Mouse (Mus musculus) myocyte (in vitro differentiated cells): ENCODE measurements around the gene Foxk1. TPM values are rescaled to one million over a fixed set of nuclear protein-coding genes. Genes with fewer than 3 reads are reported as not detected.

ENCODE experiments used
- H3K27me3 ChIP-seq: one replicate; pipeline ENCODE4 v1.6.1; 2011; ENCODE audit not compliant: control insufficient read depth, insufficient read depth, insufficient read length
- H3K36me3 ChIP-seq: one replicate; pipeline ENCODE4 v1.6.1; 2011; ENCODE audit not compliant: control insufficient read depth, insufficient read depth
- H3K4me2 ChIP-seq: one replicate; pipeline ENCODE4 v1.6.1; 2011; ENCODE audit warnings: low read depth, control low read depth
- H3K4me3 ChIP-seq: one replicate; pipeline ENCODE4 v1.5.1; 2011; ENCODE audit warnings: mild to moderate bottlenecking, control low read depth, moderate library complexity
- H3K79me2 ChIP-seq: one replicate; pipeline ENCODE4 v1.6.1; 2011; ENCODE audit not compliant: control insufficient read depth, insufficient read depth
- H3ac ChIP-seq: one replicate; pipeline ENCODE4 v1.6.1; 2011; ENCODE audit not compliant: control insufficient read depth, insufficient read length
- CEBPB ChIP-seq: IDR thresholded peaks from 2 replicates; pipeline ENCODE4 v1.6.1; 2011; ENCODE audit warnings: mild to moderate bottlenecking, moderate library complexity; ENCODE audit not compliant: poor library complexity, insufficient read depth, severe bottlenecking
- E2F4 ChIP-seq: IDR thresholded peaks from one replicate; pipeline ENCODE4 v1.6.1; 2011; ENCODE audit warnings: mild to moderate bottlenecking, control low read depth, moderate library complexity; ENCODE audit not compliant: insufficient read depth
- MAX ChIP-seq: IDR thresholded peaks from one replicate; pipeline ENCODE4 v1.6.1; 2011; ENCODE audit warnings: low read depth, mild to moderate bottlenecking, control low read depth
- MYOD1 ChIP-seq, 3 experiments: IDR thresholded peaks; one replicate each; pipeline ENCODE4 v1.6.1; 2011; ENCODE audit warnings: control low read depth in 2 of 3, low read depth in 2 of 3, mild to moderate bottlenecking in 2 of 3, moderate library complexity in 1 of 3; ENCODE audit not compliant: insufficient read length in 2 of 3, control insufficient read depth in 1 of 3
- MYOG ChIP-seq, 3 experiments: IDR thresholded peaks; one replicate each; pipeline ENCODE4 v1.6.1; 2011; ENCODE audit warnings: control low read depth in 2 of 3, low read depth in 2 of 3, mild to moderate bottlenecking in 2 of 3; ENCODE audit not compliant: insufficient read length in 2 of 3, control insufficient read depth in 1 of 3, insufficient read depth in 1 of 3
- POLR2A ChIP-seq: IDR thresholded peaks from one replicate; pipeline ENCODE4 v1.6.1; 2011; ENCODE audit warnings: low read depth, mild to moderate bottlenecking, control low read depth, moderate library complexity; ENCODE audit not compliant: insufficient read length
- POLR2AphosphoS2 ChIP-seq: IDR thresholded peaks from one replicate; pipeline ENCODE4 v1.6.1; 2011; ENCODE audit warnings: low read depth, control low read depth; ENCODE audit not compliant: insufficient read length
- REST ChIP-seq: IDR thresholded peaks from one replicate; pipeline ENCODE4 v1.6.1; 2011; ENCODE audit warnings: mild to moderate bottlenecking, control low read depth, moderate library complexity; ENCODE audit not compliant: insufficient read depth, insufficient read length
- SRF ChIP-seq: IDR thresholded peaks from one replicate; pipeline ENCODE4 v1.6.1; 2011; ENCODE audit warnings: low read depth; ENCODE audit not compliant: control insufficient read depth, insufficient read length
- TCF12 ChIP-seq: IDR thresholded peaks from one replicate; pipeline ENCODE4 v1.6.1; 2011; ENCODE audit warnings: mild to moderate bottlenecking, control low read depth; ENCODE audit not compliant: poor library complexity, insufficient read depth, severe bottlenecking
- TCF3 ChIP-seq: IDR thresholded peaks from one replicate; pipeline ENCODE4 v1.6.1; 2011; ENCODE audit warnings: low read depth, control low read depth; ENCODE audit not compliant: insufficient read length
- USF1 ChIP-seq: IDR thresholded peaks from one replicate; pipeline ENCODE4 v1.6.1; 2011; ENCODE audit warnings: low read depth, mild to moderate bottlenecking, control low read depth, moderate library complexity
- polyA plus RNA-seq: library from polyadenylated mRNA; unstranded; fragments of >200 nt; fragmentation: generic; extraction: Trizol; gene quantifications from one replicate; pipeline ENCODE4 v1.2.1, GENCODE M21; 2012; ENCODE audit warnings: missing spikeins

The Foxk1 gene
- polyA plus RNA-seq, 1 experiment = 10.4 TPM

DNA sequence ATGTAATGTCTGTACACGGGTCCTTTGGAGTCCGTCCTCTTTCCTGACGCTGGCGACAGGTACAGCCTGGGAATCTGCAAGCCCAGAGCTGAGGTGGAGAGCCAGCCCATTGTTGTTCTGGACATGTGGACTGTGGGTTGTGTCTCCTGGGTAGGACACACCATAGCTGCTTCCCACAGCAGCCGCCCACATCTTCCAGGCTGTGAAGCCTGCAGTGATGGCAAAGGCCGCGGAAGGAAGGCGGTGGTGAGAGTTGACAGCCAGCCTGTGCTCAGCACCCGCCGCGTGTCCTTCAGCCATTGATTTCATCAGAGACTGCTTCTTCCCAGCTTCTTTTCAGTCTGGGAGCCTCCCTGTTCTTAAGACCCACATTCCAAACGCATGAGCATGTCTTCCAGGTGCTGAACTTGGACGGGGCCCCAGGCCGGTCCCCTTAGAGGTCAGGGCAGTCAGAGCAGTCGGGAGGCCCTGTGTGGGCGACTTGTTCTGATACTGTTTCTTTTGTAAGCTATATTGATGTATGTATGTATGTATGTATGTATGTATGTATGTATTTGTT is 37.2 kb downstream of the Foxk1 start:
- TF ChIP-seq MAX (no peak), USF1 (no peak), POLR2AphosphoS2 (no peak), E2F4 (no peak), MYOG (IDR thresholded peaks at IDR 0.05; ENCODE audit: control insufficient read depth in 1 of 3, insufficient read depth in 1 of 3, insufficient read length in 2 of 3, low read depth in 2 of 3) (no peak), CEBPB (no peak), MYOD1 (IDR thresholded peaks at IDR 0.05; ENCODE audit: control insufficient read depth in 1 of 3, insufficient read length in 2 of 3, low read depth in 2 of 3) (no peak), TCF3 (no peak), SRF (no peak), POLR2A (no peak), REST (no peak), TCF12 (no peak)
- Histone ChIP-seq H3K4me3 (no peak overlapping the region), H3ac (no peak overlapping the region), H3K79me2 (peaks cover 7% of the 10 kb centered on the region), H3K36me3 (no peaks in the 10 kb centered on the region), H3K4me2 (no peak overlapping the region), H3K27me3 (no peaks in the 10 kb centered on the region)

DNA sequence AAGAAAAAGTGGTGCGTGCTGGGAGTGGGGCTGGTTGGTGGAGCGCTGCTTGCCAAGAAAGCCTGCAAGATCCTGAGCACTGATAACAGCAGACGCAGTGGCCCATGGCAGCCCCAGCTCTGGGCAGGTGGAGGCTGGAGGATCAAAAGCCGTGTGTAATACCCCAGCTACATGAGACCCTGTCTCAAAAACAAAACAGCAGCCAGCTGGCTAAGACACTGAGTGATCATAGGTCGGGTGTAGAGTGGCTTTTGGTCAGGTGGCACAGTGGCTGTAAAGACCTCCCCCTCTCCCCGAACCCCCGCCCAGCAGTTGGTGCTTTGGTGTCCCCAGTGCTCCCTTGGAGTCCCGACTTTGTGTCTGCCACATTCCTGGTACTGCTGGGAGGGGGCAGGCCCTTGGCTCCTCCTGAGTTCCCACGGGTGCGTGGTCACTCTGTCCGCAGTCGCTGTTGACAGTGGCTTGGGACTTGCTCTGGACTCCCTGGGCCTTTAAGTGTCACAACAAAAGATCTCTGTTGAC is 38.7 kb downstream of the Foxk1 start:
- Histone ChIP-seq H3K4me2 (peak overlapping the region; percentile 84), H3K27me3 (no peaks in the 10 kb centered on the region), H3ac (no peak overlapping the region), H3K36me3 (no peaks in the 10 kb centered on the region), H3K79me2 (peaks cover 10% of the 10 kb centered on the region), H3K4me3 (peak overlapping the region; percentile 18)
- no peak for TF ChIP-seq TCF3
- no peak for TF ChIP-seq SRF
- TF ChIP-seq POLR2A = peak; percentile 16
- peak in 1 of 3 experiments; percentile 14 for TF ChIP-seq MYOG (IDR thresholded peaks at IDR 0.05; ENCODE audit: control insufficient read depth in 1 of 3, insufficient read depth in 1 of 3, insufficient read length in 2 of 3, low read depth in 2 of 3)
- no peak for TF ChIP-seq CEBPB
- TF ChIP-seq MYOD1 (IDR thresholded peaks at IDR 0.05; ENCODE audit: control insufficient read depth in 1 of 3, insufficient read length in 2 of 3, low read depth in 2 of 3) = no peak
- TF ChIP-seq REST = no peak
- TF ChIP-seq MAX = no peak
- TF ChIP-seq TCF12 = no peak

DNA sequence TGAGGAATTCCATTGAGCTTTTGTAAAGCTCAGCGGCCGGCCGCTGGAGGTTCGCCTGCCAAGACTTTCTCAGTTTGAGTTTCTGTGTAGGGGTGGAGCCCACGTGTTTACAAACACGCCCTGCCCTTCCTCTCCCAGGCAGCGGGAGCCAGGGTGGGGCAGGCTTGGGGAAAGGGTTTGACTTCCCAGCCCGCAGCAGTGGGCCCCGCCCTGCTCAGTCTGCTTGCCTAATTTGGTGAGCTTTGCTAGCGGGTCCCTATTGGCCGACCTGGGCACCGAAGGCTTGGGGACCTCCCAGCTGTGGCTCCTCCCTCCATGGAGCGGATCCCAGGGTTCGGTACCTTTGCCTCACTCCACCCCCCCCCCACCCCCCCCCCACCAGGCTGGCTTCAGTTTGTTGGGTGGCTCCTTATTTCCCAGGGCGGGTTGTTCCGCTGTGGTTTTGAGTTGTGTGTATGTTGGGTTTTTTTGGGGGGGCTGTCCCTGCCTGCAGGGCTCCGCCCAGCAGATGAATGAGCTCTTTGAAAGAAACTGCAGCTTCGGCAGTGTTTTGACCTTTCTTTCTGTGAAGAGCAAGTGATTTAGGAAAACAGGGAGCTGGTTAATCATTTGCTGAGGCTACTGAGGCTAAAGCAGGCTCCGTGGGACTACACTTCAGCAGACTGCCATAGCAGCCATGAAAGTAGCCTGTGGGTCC is 39.3 kb downstream of the Foxk1 start:
- H3K79me2 ChIP-seq = peaks cover 10% of the 10 kb centered on the region
- H3K4me2 ChIP-seq = peak overlapping the region; percentile 97

DNA sequence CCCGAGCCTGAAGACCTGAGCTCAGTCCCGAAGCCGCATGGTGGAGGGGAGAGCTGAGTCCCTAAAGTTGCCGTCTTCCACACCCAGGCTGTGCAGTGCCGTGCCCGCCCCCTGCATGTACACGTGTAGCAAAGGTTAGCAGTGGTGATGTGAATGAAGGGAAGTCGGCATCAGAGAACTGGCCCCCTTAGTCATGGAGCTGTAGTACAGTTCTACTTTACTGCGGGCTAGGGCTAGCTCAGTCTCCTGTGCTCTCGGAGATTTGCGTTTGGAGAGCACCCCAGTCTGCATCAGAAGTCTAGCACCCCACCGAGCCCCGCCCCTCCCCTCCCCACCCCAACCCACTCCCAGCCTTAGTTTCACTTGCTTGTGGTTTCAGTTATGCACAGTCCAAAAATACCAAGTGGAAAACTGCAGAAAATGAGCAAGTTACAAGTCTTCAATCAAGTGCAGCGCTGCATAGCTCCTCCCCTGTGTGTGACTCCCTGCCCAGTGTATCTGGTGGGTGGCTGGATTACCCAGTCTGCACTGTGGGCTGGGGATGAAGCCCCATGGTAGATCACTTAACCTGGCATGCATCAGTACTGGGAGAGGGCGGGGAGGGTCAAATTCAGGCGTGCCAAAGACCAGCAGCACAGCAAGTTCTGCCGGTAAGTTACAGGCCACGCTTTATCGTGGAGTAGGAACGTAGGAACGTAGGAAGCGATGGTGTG is 40.2 kb downstream of the Foxk1 start:
- H3K36me3 ChIP-seq = no peaks in the 10 kb centered on the region
- no peaks in the 10 kb centered on the region for H3K27me3 ChIP-seq
- H3ac ChIP-seq = peak overlapping the region; percentile 5
- TF ChIP-seq TCF3 = no peak
- TF ChIP-seq TCF12 = no peak
- peaks cover 16% of the 10 kb centered on the region for H3K79me2 ChIP-seq
- H3K4me2 ChIP-seq = peak overlapping the region; percentile 97
- peak overlapping the region; percentile 18 for H3K4me3 ChIP-seq

More for the DNA sequence above, 39.3 kb downstream of the Foxk1 start:
- H3K4me3 ChIP-seq = peak overlapping the region; percentile 18
- no peak overlapping the region for H3ac ChIP-seq
- TF ChIP-seq SRF (peak; percentile 99), MYOG (IDR thresholded peaks at IDR 0.05; ENCODE audit: control insufficient read depth in 1 of 3, insufficient read depth in 1 of 3, insufficient read length in 2 of 3, low read depth in 2 of 3) (peak in 1 of 3 experiments; percentile 48), E2F4 (no peak), USF1 (peak; percentile 20), REST (no peak), MYOD1 (IDR thresholded peaks at IDR 0.05; ENCODE audit: control insufficient read depth in 1 of 3, insufficient read length in 2 of 3, low read depth in 2 of 3) (peak in 1 of 3 experiments; percentile 19)
- no peaks in the 10 kb centered on the region for H3K36me3 ChIP-seq
- no peaks in the 10 kb centered on the region for H3K27me3 ChIP-seq

DNA sequence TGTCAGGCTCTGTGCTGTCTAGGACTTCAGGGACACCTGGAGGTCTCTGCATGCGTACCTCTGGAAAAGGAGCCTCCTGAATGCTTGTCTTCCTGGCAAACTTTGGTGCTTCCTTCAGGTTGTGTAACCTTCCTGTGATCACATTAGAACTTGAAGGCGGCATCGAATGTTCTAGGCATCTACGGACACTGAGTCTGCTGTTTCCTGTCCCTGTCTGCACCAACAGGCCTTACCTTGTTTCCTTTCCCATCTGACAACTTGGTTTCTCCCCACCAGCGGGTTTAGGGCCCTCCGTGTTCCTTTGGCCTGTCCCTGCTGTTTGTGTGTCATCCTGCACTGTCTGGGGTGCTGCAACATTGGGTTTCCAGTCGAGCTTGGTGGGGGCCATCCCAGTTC is 40.7 kb downstream of the Foxk1 start:
- Histone ChIP-seq H3ac (peak overlapping the region; percentile 5), H3K27me3 (no peaks in the 10 kb centered on the region), H3K79me2 (peaks cover 17% of the 10 kb centered on the region), H3K36me3 (no peaks in the 10 kb centered on the region), H3K4me3 (no peak overlapping the region), H3K4me2 (peak overlapping the region; percentile 97)
- TF ChIP-seq TCF3 (no peak), MYOD1 (IDR thresholded peaks at IDR 0.05; ENCODE audit: control insufficient read depth in 1 of 3, insufficient read length in 2 of 3, low read depth in 2 of 3) (no peak), USF1 (no peak), E2F4 (no peak), TCF12 (no peak), POLR2A (no peak), POLR2AphosphoS2 (no peak), REST (no peak), CEBPB (no peak), SRF (no peak), MAX (no peak), MYOG (IDR thresholded peaks at IDR 0.05; ENCODE audit: control insufficient read depth in 1 of 3, insufficient read depth in 1 of 3, insufficient read length in 2 of 3, low read depth in 2 of 3) (no peak)
